Mouse (Mus musculus) splenic B cell, adult 2 months (primary cell): ENCODE measurements around the gene Erich6.
"Not testable (repeated sequence)": the region's sequence is repeated elsewhere in the genome, so short reads cannot be mapped to it uniquely, and the experiment has no call there.

Experiments used
- DNase-seq: peaks from one replicate; pipeline ENCODE4 v3.0.0-alpha.2; 2011; ENCODE audit warnings: low read depth, low spot score
- H3K27me3 ChIP-seq: 2 replicates; pipeline ENCODE4 v1.6.1; 2012; ENCODE audit warnings: mild to moderate bottlenecking, low read length, moderate library complexity, mixed read lengths; ENCODE audit not compliant: control insufficient read depth, poor library complexity, insufficient read depth, severe bottlenecking
- H3K36me3 ChIP-seq: 2 replicates; pipeline ENCODE4 v1.6.1; 2012; ENCODE audit warnings: mild to moderate bottlenecking, low read length, moderate library complexity, mixed read lengths; ENCODE audit not compliant: control insufficient read depth, poor library complexity, insufficient read depth, severe bottlenecking

The Erich6 gene

DNA sequence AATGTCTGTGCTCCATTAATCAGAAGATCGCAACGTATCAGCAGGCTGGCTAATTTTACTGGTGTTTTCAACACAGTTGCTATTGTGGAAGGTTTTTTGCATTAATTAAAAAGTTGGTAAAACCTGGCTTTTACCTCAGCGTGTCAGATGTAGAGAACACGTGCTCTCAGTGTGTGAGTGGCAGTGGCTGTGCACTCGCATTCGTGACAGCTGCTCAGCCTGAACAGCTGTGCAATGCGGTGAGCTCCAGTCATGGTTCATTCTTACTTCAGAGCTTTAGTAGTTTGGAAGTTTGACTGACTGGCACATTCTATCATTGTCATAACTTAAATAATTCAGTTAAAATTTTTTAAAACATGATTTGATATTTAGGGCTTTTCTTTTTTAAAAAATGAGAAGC lies 44.3 kb downstream of the Erich6 start:
- DNase-seq, H3K36me3 ChIP-seq, H3K27me3 ChIP-seq: not testable (repeated sequence)

DNA sequence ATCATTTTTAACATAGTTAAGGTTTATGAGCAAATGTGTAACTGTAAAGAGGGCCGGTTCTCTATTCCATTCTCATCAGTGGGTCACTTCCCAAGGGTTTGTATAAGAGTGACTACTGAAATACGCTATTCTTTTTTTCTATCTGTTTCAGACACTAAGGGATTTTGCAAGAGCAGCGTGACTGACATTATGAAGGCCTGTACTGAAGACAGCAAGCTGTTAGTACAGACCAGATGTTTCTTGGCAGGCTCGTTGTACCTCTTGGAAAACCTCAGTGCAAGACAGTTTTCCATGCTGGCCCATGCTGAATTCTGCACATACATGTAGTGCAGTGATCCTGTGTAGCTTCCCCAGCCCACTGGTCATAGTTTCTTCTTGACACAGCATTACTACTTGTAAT lies 46.5 kb downstream of the Erich6 start:
- not testable (repeated sequence) for DNase-seq

DNA sequence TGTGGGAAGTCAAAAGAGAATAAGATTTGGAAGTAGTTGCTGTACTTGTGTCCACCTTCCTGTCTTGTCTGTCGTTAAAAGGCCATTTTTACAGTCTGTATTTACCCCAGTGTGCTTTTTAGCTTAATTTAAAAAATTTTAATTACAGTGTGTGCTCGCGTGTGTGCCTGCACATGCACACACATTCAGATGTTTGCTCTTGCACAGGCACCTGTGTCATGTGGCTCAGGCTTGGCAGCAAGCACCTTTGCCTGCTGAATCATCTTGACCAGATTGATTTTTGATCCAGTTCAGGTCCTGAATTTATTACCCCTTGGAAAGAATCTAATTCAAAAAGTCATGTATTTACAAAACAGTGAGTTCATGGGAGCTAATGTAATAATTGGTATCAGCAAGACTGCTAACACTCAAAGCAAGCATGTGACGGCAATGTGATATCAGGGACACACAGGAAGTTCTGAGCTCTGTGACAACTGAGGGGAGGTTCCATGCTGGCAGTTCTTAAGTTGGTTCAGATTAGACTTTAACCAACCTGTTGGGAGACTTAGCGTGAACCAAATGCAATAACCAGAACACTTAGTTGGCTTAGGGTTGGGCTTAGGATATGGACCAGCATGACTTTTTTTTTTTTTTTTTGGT lies 54.1 kb downstream of the Erich6 start:
- peak; percentile 50 for DNase-seq
- H3K36me3 ChIP-seq = no peaks in the 10 kb centered on the region
- H3K27me3 ChIP-seq = no peaks in the 10 kb centered on the region

More for the DNA sequence above, 46.5 kb downstream of the Erich6 start:
- H3K36me3 ChIP-seq, H3K27me3 ChIP-seq: not testable (repeated sequence)

DNA sequence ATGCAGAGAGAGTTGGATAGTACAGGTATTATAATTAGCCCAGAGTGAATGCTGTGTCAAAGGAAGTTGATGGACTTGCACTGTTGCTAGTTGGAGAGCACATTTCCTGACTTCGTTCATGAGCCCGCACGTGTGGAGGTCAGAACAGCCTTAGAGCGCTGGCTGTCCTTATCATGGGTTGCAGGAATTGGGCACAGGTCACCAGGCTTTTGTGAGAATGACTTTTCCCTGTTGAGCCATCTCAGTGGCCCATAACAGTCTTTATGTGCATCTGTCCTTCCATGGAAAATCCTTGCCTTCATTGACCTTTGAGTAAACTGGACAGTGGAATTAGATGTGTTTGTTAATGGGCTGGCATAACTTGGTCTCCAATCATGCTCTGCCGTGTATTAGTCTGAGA lies 54.7 kb downstream of the Erich6 start:
- DNase-seq = no peak
- Histone ChIP-seq H3K27me3 (no peaks in the 10 kb centered on the region), H3K36me3 (no peaks in the 10 kb centered on the region)

DNA sequence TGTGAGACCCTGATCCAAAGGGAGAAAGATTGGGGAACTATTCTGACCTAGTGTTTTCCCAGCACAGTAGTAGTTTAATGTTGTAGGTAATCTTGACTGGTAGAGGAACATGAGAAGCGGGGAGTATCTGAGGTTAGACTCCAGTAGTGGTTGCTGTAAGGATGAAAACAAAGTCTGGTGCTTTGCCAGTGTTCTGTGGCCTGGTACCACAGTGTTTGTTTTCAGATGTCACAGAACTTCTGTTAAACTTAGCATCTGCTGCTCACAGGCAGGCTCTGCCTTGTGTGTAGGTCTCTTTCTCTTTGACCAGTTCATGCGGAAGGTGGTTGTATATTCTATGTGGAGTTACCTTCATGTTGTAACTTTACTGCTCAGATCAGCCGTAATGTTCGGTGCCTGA lies 55.5 kb downstream of the Erich6 start:
- no peak for DNase-seq
- no peaks in the 10 kb centered on the region for H3K27me3 ChIP-seq
- no peaks in the 10 kb centered on the region for H3K36me3 ChIP-seq

DNA sequence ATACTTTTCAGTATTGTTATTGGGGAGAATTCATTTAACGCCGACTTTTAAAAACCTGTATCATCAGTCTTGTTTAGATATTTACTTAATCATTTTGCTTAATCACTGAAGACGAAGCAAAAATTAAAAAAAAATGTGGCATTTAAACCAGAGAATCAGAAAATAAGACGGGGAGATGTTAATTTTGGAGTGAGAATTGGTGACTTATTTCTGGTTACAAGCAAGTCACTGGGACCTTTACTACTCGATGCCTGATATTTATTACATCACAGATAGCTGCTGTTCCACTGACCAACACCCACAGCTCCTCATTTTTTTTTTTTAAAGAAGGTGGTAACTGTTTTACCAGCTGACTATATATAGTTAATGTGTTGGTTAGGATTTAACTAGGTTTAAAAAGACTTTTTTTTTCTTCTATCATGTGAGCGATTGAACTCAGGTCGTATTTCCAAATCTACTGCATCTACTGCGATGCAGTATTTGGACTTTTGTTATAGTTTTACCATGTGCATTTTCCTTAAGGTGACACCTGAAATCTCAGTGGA lies 59.4 kb downstream of the Erich6 start:
- DNase-seq = no peak
- H3K36me3 ChIP-seq = no peaks in the 10 kb centered on the region
- H3K27me3 ChIP-seq = no peaks in the 10 kb centered on the region

DNA sequence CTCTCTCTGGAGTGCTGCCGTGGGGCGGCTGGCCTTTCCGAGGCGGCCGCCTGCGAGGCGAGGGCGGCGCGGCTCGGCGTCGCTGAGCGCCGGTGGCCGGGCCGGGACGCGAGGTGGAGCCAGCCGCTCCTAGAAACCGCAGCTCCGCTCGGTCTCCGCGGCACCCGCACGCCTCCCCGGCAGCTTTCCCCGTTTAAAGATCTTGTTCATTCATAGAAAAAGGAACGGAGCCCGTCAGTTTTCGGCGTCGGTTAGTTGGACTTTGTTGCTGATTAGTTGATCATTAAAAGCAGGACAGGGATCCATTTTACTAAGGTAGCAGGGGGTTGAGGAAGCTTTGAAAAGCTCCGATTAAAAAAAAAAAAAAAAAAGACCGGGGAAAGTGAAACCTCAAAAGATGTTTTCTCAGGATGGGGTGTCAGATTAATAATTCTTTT lies 59.9 kb downstream of the Erich6 start:
- Histone ChIP-seq H3K27me3 (no peaks in the 10 kb centered on the region), H3K36me3 (no peaks in the 10 kb centered on the region)
- DNase-seq = no peak

DNA sequence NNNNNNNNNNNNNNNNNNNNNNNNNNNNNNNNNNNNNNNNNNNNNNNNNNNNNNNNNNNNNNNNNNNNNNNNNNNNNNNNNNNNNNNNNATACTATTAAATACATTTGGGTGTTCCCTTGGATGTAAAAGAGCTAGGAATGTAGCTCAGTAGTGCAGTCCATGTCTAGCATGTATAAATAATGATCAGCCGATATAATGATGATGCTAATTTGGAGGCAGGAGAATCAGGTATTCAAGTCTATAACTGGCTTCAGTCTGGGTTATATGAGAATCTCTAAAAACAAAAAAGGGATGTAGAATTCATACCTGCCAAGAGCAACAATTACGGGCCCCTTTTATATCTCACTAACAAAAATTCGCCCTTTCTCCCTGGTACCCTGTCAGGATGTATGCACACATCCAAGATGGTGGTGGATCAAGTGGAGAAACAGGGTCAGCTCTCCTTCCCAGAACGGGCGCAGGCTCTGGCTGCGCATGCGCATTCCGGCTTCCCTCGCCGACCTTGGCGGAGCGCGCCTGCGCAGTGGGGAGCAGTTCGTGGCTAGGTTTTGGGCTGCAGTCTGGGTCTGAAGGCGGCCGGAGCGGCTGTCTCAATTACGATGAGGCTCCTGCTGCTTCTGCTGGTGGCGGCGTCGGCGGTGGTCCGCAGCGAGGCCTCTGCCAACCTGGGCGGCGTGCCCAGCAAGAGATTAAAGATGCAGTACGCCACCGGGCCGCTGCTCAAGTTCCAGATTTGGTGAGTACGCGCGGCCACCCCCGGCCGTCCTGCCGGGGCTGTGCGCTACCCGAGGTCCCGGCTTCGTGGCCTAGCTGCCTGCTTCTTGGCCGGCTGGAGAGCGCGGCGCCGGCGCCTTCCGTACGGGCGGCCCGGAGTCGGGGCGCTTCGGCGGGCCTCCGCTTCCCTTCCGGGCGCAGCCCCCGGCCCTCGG lies 60.6 kb downstream of the Erich6 start, which contains the start of gene Selenot:
Gene Selenot (plus strand): TSS at position 500 of the 930 bp plus-strand sequence.
- Histone ChIP-seq H3K36me3 (no peaks in the 10 kb centered on the region), H3K27me3 (no peaks in the 10 kb centered on the region)
- DNase-seq = peak; percentile 96

DNA sequence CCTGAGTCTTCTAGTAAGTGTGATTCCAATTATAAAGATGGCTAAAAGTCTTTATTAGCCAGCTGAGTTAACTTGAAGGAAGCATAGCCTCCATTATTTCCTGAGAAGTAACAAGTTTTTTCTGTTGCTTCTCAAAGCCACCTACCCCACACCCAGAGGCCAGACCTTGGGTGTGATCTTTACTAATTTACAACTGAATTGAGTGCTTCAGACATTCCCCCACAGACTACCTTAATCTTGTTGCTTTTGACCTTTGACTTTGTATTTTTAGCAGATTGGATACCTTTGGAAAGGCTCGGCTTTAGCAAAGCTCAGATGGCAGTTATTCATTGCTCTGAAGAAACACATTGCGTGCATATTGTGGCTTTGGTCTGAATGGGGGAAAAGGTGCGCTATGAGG lies 66.2 kb downstream of the Erich6 start:
- H3K36me3 ChIP-seq = no peaks in the 10 kb centered on the region
- no peaks in the 10 kb centered on the region for H3K27me3 ChIP-seq
- no peak for DNase-seq
